Comparison of ENCODE assay signal across 16 mouse cellular contexts in genomic region chr1:43465957-43466624, GRCm38 (mm10). TPM values are rescaled to one million over a fixed set of nuclear protein-coding genes. Genes with fewer than 3 reads are reported as not detected.
A peak's percentile ranks its signal among the peaks of the same experiment; 100 is the strongest.
DNase-seq lines count a peak whose midpoint lies in the region; ATAC-seq and TF ChIP-seq lines count a peak whose summit lies in the region.
"Had no signal": no experiment of that assay in that cellular context is flagged by ENCODE, and none has a peak within 500 bp of the region (broad histone marks: within the 10 kb centered on the region; RNA-seq: fewer than 3 reads in every experiment).

No protein-coding gene starts in this region.

- H3K4me1 ChIP-seq in lung, embryonic 14.5 days (ENCODE audit: insufficient read depth) = peaks cover 22% of the 10 kb centered on the region; the same call in 1 of the 2 replicates

- 0 out of 2 replicates have a peak, but pooled peaks have one; percentile 39 for ATAC-seq in lung, embryonic 14.5 days (ENCODE audit: insufficient read depth)
- ATAC-seq in CD4-positive, CD25-positive, alpha-beta regulatory T cell, adult 4 months = peak; percentile 38
- ATAC-seq in hematopoietic stem cell, adult 5-6 weeks (replicated peaks in 1 of 2; ENCODE audit: insufficient read depth in 1 of 2, low FRiP score in 2 of 2, low TSS enrichment in 1 of 2, low read depth in 1 of 2, poor library complexity in 2 of 2, severe bottlenecking in 2 of 2) = peak; percentile 40 to 44; a peak in 3 of 4 replicates
- ATAC-seq: liver, postnatal 0 days had no signal

- no peak overlapping the region for H3K27ac ChIP-seq in lung, embryonic 14.5 days (ENCODE audit: low read depth)
- H3K27ac ChIP-seq: heart, embryonic 15.5 days; hindbrain, embryonic 13.5 days; limb, embryonic 13.5 days had no signal

- H3K4me3 ChIP-seq in lung, embryonic 14.5 days (ENCODE audit: low read depth, low read length) = no peak overlapping the region
- H3K4me3 ChIP-seq: heart, embryonic 15.5 days; hindbrain, embryonic 13.5 days; limb, embryonic 13.5 days had no signal

- H3K36me3 ChIP-seq in lung, embryonic 14.5 days (ENCODE audit: insufficient read depth) = no peaks in the 10 kb centered on the region
- H3K36me3 ChIP-seq: heart, embryonic 15.5 days had no signal

- H3K4me2 ChIP-seq in lung, embryonic 14.5 days = no peak overlapping the region
- H3K4me2 ChIP-seq: heart, embryonic 15.5 days; hindbrain, embryonic 13.5 days; limb, embryonic 13.5 days had no signal

- TF ChIP-seq CTCF in lung, embryonic 14.5 days (IDR thresholded peaks at IDR 0.05; ENCODE audit: low read depth) = no peak

- no peaks in the 10 kb centered on the region for H3K9me3 ChIP-seq in lung, embryonic 14.5 days (ENCODE audit: low read depth, low read length)
- H3K9me3 ChIP-seq: heart, embryonic 15.5 days; hindbrain, embryonic 13.5 days; limb, embryonic 13.5 days had no signal

- H3K9ac ChIP-seq in lung, embryonic 14.5 days = no peak overlapping the region
- H3K9ac ChIP-seq: heart, embryonic 15.5 days; hindbrain, embryonic 13.5 days; limb, embryonic 13.5 days; liver, postnatal 0 days had no signal

- no peaks in the 10 kb centered on the region for H3K27me3 ChIP-seq in lung, embryonic 14.5 days (ENCODE audit: insufficient read depth, low read length)
- H3K27me3 ChIP-seq: heart, embryonic 15.5 days; hindbrain, embryonic 13.5 days; limb, embryonic 13.5 days had no signal

- 76% methylated on average over 9 of the region's 9 CpGs for WGBS in lung, embryonic 14.5 days

- no peak for DNase-seq in lung, embryonic 14.5 days
- no peak for DNase-seq in lung, postnatal 25 days (ENCODE audit: low spot score)
- DNase-seq in skeletal muscle tissue, adult 2 months (ENCODE audit: low read depth, low spot score) = peak; percentile 39
- no peak for DNase-seq in adrenal gland, adult 2 months
- DNase-seq in cerebellum, postnatal 4 days (ENCODE audit: low spot score in 2 of 2) = no peak
- DNase-seq: cerebellum, adult 18-20 months; heart, adult 11 months; kidney, adult 8-10 months; kidney, postnatal 4 days; layer of hippocampus, postnatal 36 days; liver, postnatal 0 days had no signal

RNA-seq across cellular contexts. Expression of gene Nck2, which starts 21.7 kb away (rescaled TPM):
- polyA plus RNA-seq in lung, embryonic 14.5 days (2014; fragmentation: Nextera tagmentation; extraction: Ambion mirVana) = 52.4 and 59.1 TPM in 2 replicates
- 10 to 100 TPM; 16.0 to 22.3 TPM for polyA plus RNA-seq in CD4-positive, CD25-positive, alpha-beta regulatory T cell, adult 4 months (2017; shearing (Covaris generic))
- total RNA-seq in hematopoietic stem cell, adult 5-6 weeks (2017) = 14.6 and 15.9 TPM in 2 replicates
- total RNA-seq in adrenal gland, adult 2 months (2021) = 10 to 100 TPM; 25.5 to 29.4 TPM
- polyA plus RNA-seq in adrenal gland, adult 2 months (2012; rRNA removed) = 30.5 and 33.4 TPM in 2 replicates
